ENCODE assay signal across 8 mouse cellular contexts in the genomic region with DNA sequence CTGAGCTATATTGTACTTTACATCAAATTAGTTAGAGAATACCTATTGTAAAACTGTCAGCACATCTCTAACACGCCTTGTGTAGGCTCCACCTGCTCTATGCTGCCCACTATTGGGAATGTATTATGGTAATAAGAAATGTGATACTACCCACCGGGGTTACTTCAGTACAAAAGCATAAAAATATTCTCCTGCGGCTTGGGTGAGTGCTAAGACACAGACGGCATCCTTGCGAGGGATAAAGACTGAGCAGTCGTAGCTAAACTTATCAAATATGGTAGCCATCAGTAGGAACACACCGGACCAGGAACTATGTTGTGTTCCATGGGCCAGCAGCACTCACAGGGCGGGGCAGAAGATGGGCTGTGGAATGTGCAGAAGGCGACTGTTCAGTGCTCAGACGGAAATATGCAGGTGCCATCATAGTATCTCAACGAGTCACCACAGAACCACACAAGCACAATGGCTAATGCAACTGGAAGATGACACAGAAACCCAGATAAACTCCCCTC. TPM values are rescaled to one million over a fixed set of nuclear protein-coding genes. Genes with fewer than 3 reads are reported as not detected.
DNase-seq lines count a peak whose midpoint lies in the region; ATAC-seq and TF ChIP-seq lines count a peak whose summit lies in the region.

No protein-coding gene starts in this region.

- no peaks in the 10 kb centered on the region for H3K9me3 ChIP-seq in intestine, embryonic 14.5 days (ENCODE audit: control insufficient read depth, low read length)
- H3K9me3 ChIP-seq in limb, embryonic 13.5 days = peaks cover 12% of the 10 kb centered on the region
- H3K9me3 ChIP-seq in midbrain, embryonic 14.5 days (ENCODE audit: control insufficient read depth, low read length) = peaks cover 3% of the 10 kb centered on the region; the same call in 1 of the 2 replicates
- peaks cover 5% of the 10 kb centered on the region; the same call in 1 of the 2 replicates for H3K9me3 ChIP-seq in stomach, embryonic 16.5 days (replicated peaks; ENCODE audit: control insufficient read depth, low read length)

- peak overlapping the region; percentile 99 for H3K9ac ChIP-seq in intestine, embryonic 14.5 days (ENCODE audit: low read length)
- peak overlapping the region; percentile 100 for H3K9ac ChIP-seq in limb, embryonic 13.5 days
- H3K9ac ChIP-seq in midbrain, embryonic 14.5 days (replicated peaks; ENCODE audit: low read length) = peak overlapping the region; percentile 99
- peak overlapping the region; percentile 100 for H3K9ac ChIP-seq in stomach, embryonic 16.5 days (ENCODE audit: low read length)

- intact Hi-C loops in gastrocnemius, adult 2 months (cut with DNase I) = loop anchor here (10.0 kb wide), 3 partner anchors 259 to 519 kb away; no protein-coding TSS in a partner anchor

- peaks cover 18% of the 10 kb centered on the region for H3K4me1 ChIP-seq in intestine, embryonic 14.5 days (replicated peaks; ENCODE audit: control insufficient read depth, insufficient read depth, low read length)
- H3K4me1 ChIP-seq in limb, embryonic 13.5 days = peaks cover 27% of the 10 kb centered on the region
- H3K4me1 ChIP-seq in midbrain, embryonic 14.5 days (ENCODE audit: control insufficient read depth, insufficient read depth, low read length) = peaks cover 25% of the 10 kb centered on the region
- peaks cover 19% of the 10 kb centered on the region for H3K4me1 ChIP-seq in stomach, embryonic 16.5 days (ENCODE audit: control insufficient read depth, insufficient read depth, low read length)

- TF ChIP-seq CTCF in gastrocnemius, adult 2 months (IDR thresholded peaks at IDR 0.05) = peak; percentile 50

- 13% methylated on average over 11 of the region's 11 CpGs for WGBS in intestine, embryonic 14.5 days
- WGBS in limb, embryonic 13.5 days = 8% methylated on average over 11 of the region's 11 CpGs
- WGBS in midbrain, embryonic 14.5 days = under 1% methylated on average over 11 of the region's 11 CpGs
- WGBS in stomach, embryonic 16.5 days = 5% methylated on average over 11 of the region's 11 CpGs

- DNase-seq in lung, adult 18-20 months = peak; percentile 38 to 46
- no peak for DNase-seq in lung, postnatal 25 days (ENCODE audit: low spot score)
- peak; percentile 61 for DNase-seq in cerebellum, adult 9-11 months
- peak; percentile 40 for DNase-seq in gastrocnemius, adult 2 months
- peak; percentile 72 for DNase-seq in intestine, embryonic 14.5 days (ENCODE audit: low spot score)
- peak; percentile 79 for DNase-seq in midbrain, embryonic 14.5 days

- H3K4me2 ChIP-seq in intestine, embryonic 14.5 days (ENCODE audit: low read length) = peak overlapping the region; percentile 79
- peak overlapping the region; percentile 87 for H3K4me2 ChIP-seq in limb, embryonic 13.5 days (replicated peaks)
- peak overlapping the region; percentile 92 for H3K4me2 ChIP-seq in midbrain, embryonic 14.5 days (ENCODE audit: low read length)
- peak overlapping the region; percentile 82 for H3K4me2 ChIP-seq in stomach, embryonic 16.5 days (ENCODE audit: low read depth, low read length)

- no peaks in the 10 kb centered on the region for H3K27me3 ChIP-seq in intestine, embryonic 14.5 days (replicated peaks; ENCODE audit: control insufficient read depth, insufficient read depth, low read length)
- H3K27me3 ChIP-seq in limb, embryonic 13.5 days = no peaks in the 10 kb centered on the region
- no peaks in the 10 kb centered on the region for H3K27me3 ChIP-seq in midbrain, embryonic 14.5 days (ENCODE audit: control insufficient read depth, insufficient read depth, low read length)
- H3K27me3 ChIP-seq in stomach, embryonic 16.5 days (ENCODE audit: control insufficient read depth, insufficient read depth, low read length) = no peaks in the 10 kb centered on the region

- H3K36me3 ChIP-seq in intestine, embryonic 14.5 days (ENCODE audit: control insufficient read depth, insufficient read depth, low read length) = peaks cover 29% of the 10 kb centered on the region
- H3K36me3 ChIP-seq in limb, embryonic 13.5 days = peaks cover 24% of the 10 kb centered on the region
- H3K36me3 ChIP-seq in midbrain, embryonic 14.5 days (ENCODE audit: control insufficient read depth, insufficient read depth, low read length) = peaks cover 6% of the 10 kb centered on the region; the same call in 1 of the 2 replicates
- H3K36me3 ChIP-seq in stomach, embryonic 16.5 days (ENCODE audit: control insufficient read depth, insufficient read depth, low read length) = peaks cover 17% of the 10 kb centered on the region

- H3K4me3 ChIP-seq in gastrocnemius, adult 2 months = peak overlapping the region; percentile 79
- H3K4me3 ChIP-seq in intestine, embryonic 14.5 days (ENCODE audit: low read depth, low read length) = peak overlapping the region; percentile 78
- peak overlapping the region; percentile 88 for H3K4me3 ChIP-seq in limb, embryonic 13.5 days
- peak overlapping the region; percentile 76 for H3K4me3 ChIP-seq in midbrain, embryonic 14.5 days (replicated peaks; ENCODE audit: low read depth, low read length)
- peak overlapping the region; percentile 91 for H3K4me3 ChIP-seq in stomach, embryonic 16.5 days (replicated peaks; ENCODE audit: low read length)

- H3K27ac ChIP-seq in gastrocnemius, adult 2 months = peak overlapping the region; percentile 96
- peak overlapping the region; percentile 99; the same call in 1 of the 2 replicates for H3K27ac ChIP-seq in intestine, embryonic 14.5 days (ENCODE audit: low read depth)
- H3K27ac ChIP-seq in limb, embryonic 13.5 days = peak overlapping the region; percentile 100; the same call in 1 of the 2 replicates
- H3K27ac ChIP-seq in midbrain, embryonic 14.5 days (replicated peaks; ENCODE audit: low read depth, low read length) = peak overlapping the region; percentile 100
- H3K27ac ChIP-seq in stomach, embryonic 16.5 days (ENCODE audit: low read length) = peak overlapping the region; percentile 100

- ATAC-seq in intestine, embryonic 14.5 days (replicated peaks; ENCODE audit: low FRiP score, low TSS enrichment, low read depth) = no peak
- no peak for ATAC-seq in limb, embryonic 13.5 days (ENCODE audit: low FRiP score, low read depth)
- no peak for ATAC-seq in midbrain, embryonic 14.5 days (ENCODE audit: low FRiP score, low TSS enrichment)
- ATAC-seq in stomach, embryonic 16.5 days (ENCODE audit: insufficient read depth, low FRiP score) = no peak

RNA-seq across cellular contexts. Expression of gene Arid2, which starts 3.3 kb away (rescaled TPM):
- 10 to 100 TPM; 13.1 to 13.2 TPM for total RNA-seq in gastrocnemius, adult 2 months (2021)
- polyA plus RNA-seq in intestine, embryonic 14.5 days (2014; fragmentation: Nextera tagmentation; extraction: Ambion mirVana) = 28.1 and 31.1 TPM in 2 replicates
- polyA plus RNA-seq in limb, embryonic 13.5 days (2015; fragmentation: Nextera tagmentation; extraction: Ambion mirVana) = 29.1 and 29.3 TPM in 2 replicates
- polyA plus RNA-seq in midbrain, embryonic 14.5 days (2014; fragmentation: Nextera tagmentation; extraction: Ambion mirVana) = 30.6 and 32.4 TPM in 2 replicates
- 17.1 and 19.7 TPM in 2 replicates for polyA plus RNA-seq in stomach, embryonic 16.5 days (2015; fragmentation: Nextera tagmentation; extraction: Ambion mirVana)
